Mouse (Mus musculus): ENCODE measurements at regions not wholly inside any gene's neighbourhood (a gene's known extent, or its start where the extent isn't known, plus 50 kb on each side); places are given as distances from the start of the nearest gene placed in this dataset.

DNA sequence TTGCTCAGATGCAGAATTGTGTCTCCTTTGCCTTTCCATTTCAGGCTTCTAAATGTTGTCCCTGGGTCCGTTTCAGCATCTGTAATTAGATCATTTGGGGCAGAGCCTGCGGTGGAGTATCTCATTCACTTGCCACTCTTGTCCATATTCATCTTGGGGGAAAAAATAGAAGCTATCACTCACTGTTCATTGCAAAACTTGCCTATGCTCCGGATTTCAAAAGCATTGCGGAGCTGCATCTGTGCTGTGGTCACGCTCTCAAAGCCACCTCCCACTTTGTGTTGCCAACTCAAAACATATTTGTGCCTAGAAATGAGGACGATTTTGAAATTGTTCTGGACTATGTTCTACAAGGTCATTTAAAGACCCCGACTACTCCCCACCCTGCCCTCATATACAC, 138.3 kb upstream of the Zfp648 start:
- 87% methylated on average over 7 of the region's 7 CpGs for WGBS
- H3K4me2 ChIP-seq (ENCODE audit: low read depth, low read length), result no peak overlapping the region

DNA sequence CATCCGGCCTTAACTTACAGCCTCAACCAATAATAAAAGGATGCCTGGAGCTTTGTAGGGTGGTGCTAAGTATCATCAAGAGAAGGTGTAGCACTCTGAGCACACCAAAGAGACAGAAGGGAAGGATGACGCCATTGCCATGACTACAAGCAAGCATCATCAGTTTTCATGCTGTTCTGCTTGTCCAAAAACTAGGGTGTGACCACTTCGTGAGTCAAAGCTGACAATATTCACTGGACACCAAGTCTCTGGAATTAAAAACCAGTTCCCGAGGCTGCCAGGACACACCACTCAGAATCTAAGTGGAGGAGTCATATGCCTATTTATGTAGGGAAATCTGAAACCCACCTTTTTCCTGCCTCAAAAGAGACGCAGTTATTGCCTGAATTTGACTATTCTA, 136.4 kb upstream of the Zfp648 start:
- Histone ChIP-seq H3K9ac (replicated peaks; ENCODE audit: low read depth, low read length) (no peak overlapping the region), H3K27me3 (ENCODE audit: control insufficient read depth, insufficient read depth, low read length) (no peaks in the 10 kb centered on the region), H3K36me3 (ENCODE audit: control insufficient read depth, insufficient read depth, low read length) (no peaks in the 10 kb centered on the region), H3K4me1 (ENCODE audit: control insufficient read depth, insufficient read depth, low read length) (no peaks in the 10 kb centered on the region), H3K27ac (ENCODE audit: low read depth, low read length) (no peak overlapping the region), H3K4me3 (ENCODE audit: low read depth, low read length) (no peak overlapping the region), H3K4me2 (ENCODE audit: low read depth, low read length) (no peak overlapping the region), H3K9me3 (ENCODE audit: control insufficient read depth, low read length) (no peaks in the 10 kb centered on the region)
- ATAC-seq (ENCODE audit: low read depth), result no peak
- WGBS, result 90% methylated on average over 5 of the region's 5 CpGs

More for the DNA sequence above, 138.3 kb upstream of the Zfp648 start:
- H3K9me3 ChIP-seq (ENCODE audit: control insufficient read depth, low read length), result no peaks in the 10 kb centered on the region
- no peaks in the 10 kb centered on the region for H3K4me1 ChIP-seq (ENCODE audit: control insufficient read depth, insufficient read depth, low read length)
- H3K9ac ChIP-seq (replicated peaks; ENCODE audit: low read depth, low read length), result no peak overlapping the region
- no peak overlapping the region for H3K27ac ChIP-seq (ENCODE audit: low read depth, low read length)
- H3K27me3 ChIP-seq (ENCODE audit: control insufficient read depth, insufficient read depth, low read length), result no peaks in the 10 kb centered on the region
- ATAC-seq (ENCODE audit: low read depth), result no peak
- H3K36me3 ChIP-seq (ENCODE audit: control insufficient read depth, insufficient read depth, low read length), result no peaks in the 10 kb centered on the region
- H3K4me3 ChIP-seq (ENCODE audit: low read depth, low read length), result no peak overlapping the region

DNA sequence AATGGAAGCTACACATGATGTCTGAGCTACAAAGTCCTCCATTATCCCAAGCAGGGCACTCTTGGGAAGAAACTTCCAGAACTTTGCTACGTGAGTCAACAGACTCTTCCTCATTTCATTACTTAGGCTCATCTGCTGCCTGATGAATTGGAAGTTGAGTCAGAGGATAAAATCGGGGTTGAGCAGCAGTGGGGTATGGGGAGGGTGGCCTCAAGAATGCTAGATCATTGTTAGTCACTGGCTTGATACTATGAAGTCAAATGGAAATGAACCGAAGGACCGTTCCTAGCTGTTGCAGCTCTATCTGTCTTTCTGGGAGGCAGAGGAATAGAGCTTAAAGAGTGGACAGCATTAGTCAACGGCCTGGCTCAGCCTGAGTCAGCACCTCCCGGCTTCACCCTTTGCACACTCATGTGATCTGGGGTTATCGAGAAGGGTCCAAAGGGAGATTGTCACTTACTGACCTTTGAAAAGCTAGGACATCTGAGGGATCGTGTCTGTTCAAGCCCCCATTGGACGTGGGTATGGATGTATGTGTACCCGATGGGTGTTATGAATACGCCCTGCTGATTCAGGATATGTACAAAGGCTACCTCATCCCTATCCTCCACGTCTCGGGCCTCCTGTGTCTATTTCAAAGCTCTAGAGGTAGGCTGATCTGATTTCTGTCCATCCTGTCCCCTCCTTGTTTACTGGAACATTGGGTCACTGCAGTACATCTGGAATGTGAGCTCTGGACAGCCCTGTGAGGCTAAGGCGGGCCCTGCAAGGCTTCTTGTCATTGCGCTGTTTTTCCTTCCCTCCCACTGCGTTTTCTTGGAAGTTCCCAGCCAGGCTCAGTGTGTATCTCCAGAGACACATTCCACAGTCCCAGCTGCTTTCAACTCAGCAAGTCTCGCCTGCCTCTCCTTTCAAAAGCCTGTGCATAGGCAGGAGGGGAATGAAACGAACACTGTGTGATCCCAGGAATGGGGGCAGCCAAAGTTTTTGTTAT, 135.4 kb upstream of the Zfp648 start:
- H3K4me2 ChIP-seq (ENCODE audit: low read depth, low read length), result no peak overlapping the region
- ATAC-seq (ENCODE audit: low read depth), result no peak
- no peaks in the 10 kb centered on the region for H3K9me3 ChIP-seq (ENCODE audit: control insufficient read depth, low read length)
- no peaks in the 10 kb centered on the region for H3K4me1 ChIP-seq (ENCODE audit: control insufficient read depth, insufficient read depth, low read length)
- H3K27me3 ChIP-seq (ENCODE audit: control insufficient read depth, insufficient read depth, low read length), result no peaks in the 10 kb centered on the region
- no peaks in the 10 kb centered on the region for H3K36me3 ChIP-seq (ENCODE audit: control insufficient read depth, insufficient read depth, low read length)
- H3K4me3 ChIP-seq (ENCODE audit: low read depth, low read length), result no peak overlapping the region
- H3K9ac ChIP-seq (replicated peaks; ENCODE audit: low read depth, low read length), result no peak overlapping the region
- H3K27ac ChIP-seq (ENCODE audit: low read depth, low read length), result no peak overlapping the region
- 83% methylated on average over 18 of the region's 18 CpGs for WGBS

DNA sequence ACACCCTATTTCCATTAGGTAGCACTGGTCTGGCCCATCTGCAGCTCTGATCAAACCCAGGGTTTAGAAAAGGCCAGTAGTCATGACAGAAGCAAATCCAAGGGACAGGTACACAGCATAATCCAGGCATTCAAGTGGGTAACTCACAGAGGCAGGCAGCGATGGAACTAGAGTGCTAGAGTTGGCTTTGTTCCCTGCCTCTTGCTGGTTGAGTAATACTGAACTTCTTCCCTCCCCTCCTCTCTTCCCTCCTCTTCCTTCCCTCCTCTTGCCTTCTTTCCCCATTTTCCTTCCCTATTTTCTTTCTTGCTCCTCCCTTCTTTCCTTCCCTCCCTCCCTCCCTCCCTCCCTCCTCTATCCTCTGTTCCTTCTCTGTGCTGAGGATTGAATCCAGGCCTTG, 133.1 kb upstream of the Zfp648 start:
- Histone ChIP-seq H3K27ac (ENCODE audit: low read depth, low read length) (no peak overlapping the region), H3K4me2 (ENCODE audit: low read depth, low read length) (no peak overlapping the region), H3K4me3 (ENCODE audit: low read depth, low read length) (no peak overlapping the region), H3K27me3 (ENCODE audit: control insufficient read depth, insufficient read depth, low read length) (no peaks in the 10 kb centered on the region), H3K36me3 (ENCODE audit: control insufficient read depth, insufficient read depth, low read length) (no peaks in the 10 kb centered on the region), H3K4me1 (ENCODE audit: control insufficient read depth, insufficient read depth, low read length) (no peaks in the 10 kb centered on the region), H3K9ac (replicated peaks; ENCODE audit: low read depth, low read length) (no peak overlapping the region), H3K9me3 (ENCODE audit: control insufficient read depth, low read length) (no peaks in the 10 kb centered on the region)
- no peak for ATAC-seq (ENCODE audit: low read depth)
- 90% methylated on average over 1 of the region's 1 CpGs for WGBS

DNA sequence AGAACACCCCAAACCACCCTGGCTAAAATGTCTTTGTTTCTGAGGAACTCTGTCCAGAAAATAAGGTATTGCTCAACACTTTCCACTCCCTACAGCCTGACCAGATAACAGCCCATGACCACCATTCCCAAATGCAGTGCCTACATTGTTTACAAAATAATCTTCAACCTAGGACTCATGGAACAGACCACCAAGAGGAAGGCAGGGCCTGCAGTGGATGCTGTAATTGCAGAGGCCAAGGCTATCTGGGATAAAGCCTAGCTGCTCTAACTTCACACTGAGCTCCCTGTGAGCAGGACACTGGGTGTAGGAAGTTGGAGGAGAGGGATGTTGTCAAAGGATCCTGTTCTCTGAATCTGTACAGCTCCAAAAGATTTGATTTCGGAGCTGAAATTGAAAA, 126.7 kb upstream of the Zfp648 start:
- H3K9ac ChIP-seq (replicated peaks; ENCODE audit: low read depth, low read length), result no peak overlapping the region
- H3K36me3 ChIP-seq (ENCODE audit: control insufficient read depth, insufficient read depth, low read length), result no peaks in the 10 kb centered on the region
- H3K27me3 ChIP-seq (ENCODE audit: control insufficient read depth, insufficient read depth, low read length), result no peaks in the 10 kb centered on the region
- H3K9me3 ChIP-seq (ENCODE audit: control insufficient read depth, low read length), result no peaks in the 10 kb centered on the region
- 95% methylated on average over 1 of the region's 1 CpGs for WGBS
- ATAC-seq (ENCODE audit: low read depth), result no peak
- H3K4me1 ChIP-seq (ENCODE audit: control insufficient read depth, insufficient read depth, low read length), result no peaks in the 10 kb centered on the region
- no peak overlapping the region for H3K4me2 ChIP-seq (ENCODE audit: low read depth, low read length)
- H3K27ac ChIP-seq (ENCODE audit: low read depth, low read length), result no peak overlapping the region
- no peak overlapping the region for H3K4me3 ChIP-seq (ENCODE audit: low read depth, low read length)

DNA sequence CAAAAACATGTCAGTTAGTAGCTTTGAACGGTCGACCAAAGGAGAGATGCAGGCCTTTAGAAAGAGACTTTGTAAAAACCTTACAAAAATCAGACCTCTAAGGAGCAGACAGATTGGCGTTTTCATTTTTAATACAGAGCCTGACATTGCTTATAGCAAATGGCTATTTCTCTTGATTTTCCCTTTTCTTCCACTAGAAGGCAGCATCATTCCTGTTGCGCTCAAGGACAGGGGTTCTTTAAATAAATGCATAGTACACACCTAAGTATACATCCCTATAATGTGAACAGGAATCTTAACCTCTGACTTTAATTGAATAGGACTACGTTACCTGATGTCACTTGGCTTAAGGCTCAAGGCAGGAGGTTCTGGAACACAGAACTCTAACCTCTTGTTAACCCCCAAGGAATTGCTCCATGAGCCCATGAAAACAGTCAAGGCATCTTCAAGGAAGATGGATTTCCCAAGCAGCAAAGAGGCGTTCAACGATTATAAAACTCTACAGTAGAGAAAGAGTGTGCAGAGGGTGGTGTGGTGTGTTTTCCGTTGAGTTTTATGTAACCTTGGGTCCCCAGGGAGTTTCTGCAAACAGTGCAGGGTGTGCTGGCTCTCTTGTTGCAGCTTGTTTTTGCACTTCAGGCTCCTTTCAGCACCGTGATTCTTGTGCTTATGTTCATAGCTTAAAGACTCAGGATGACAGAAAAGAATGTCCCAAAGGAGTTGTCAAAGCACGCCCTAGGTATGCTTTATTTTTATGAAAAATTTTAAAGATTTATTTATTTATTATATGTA, 124.1 kb upstream of the Zfp648 start:
- Histone ChIP-seq H3K9me3 (ENCODE audit: control insufficient read depth, low read length) (no peaks in the 10 kb centered on the region), H3K9ac (replicated peaks; ENCODE audit: low read depth, low read length) (no peak overlapping the region), H3K27ac (ENCODE audit: low read depth, low read length) (no peak overlapping the region), H3K4me3 (ENCODE audit: low read depth, low read length) (no peak overlapping the region), H3K27me3 (ENCODE audit: control insufficient read depth, insufficient read depth, low read length) (no peaks in the 10 kb centered on the region), H3K4me2 (ENCODE audit: low read depth, low read length) (no peak overlapping the region), H3K4me1 (ENCODE audit: control insufficient read depth, insufficient read depth, low read length) (no peaks in the 10 kb centered on the region), H3K36me3 (ENCODE audit: control insufficient read depth, insufficient read depth, low read length) (no peaks in the 10 kb centered on the region)
- 74% methylated on average over 10 of the region's 10 CpGs for WGBS
- ATAC-seq (ENCODE audit: low read depth), result no peak

DNA sequence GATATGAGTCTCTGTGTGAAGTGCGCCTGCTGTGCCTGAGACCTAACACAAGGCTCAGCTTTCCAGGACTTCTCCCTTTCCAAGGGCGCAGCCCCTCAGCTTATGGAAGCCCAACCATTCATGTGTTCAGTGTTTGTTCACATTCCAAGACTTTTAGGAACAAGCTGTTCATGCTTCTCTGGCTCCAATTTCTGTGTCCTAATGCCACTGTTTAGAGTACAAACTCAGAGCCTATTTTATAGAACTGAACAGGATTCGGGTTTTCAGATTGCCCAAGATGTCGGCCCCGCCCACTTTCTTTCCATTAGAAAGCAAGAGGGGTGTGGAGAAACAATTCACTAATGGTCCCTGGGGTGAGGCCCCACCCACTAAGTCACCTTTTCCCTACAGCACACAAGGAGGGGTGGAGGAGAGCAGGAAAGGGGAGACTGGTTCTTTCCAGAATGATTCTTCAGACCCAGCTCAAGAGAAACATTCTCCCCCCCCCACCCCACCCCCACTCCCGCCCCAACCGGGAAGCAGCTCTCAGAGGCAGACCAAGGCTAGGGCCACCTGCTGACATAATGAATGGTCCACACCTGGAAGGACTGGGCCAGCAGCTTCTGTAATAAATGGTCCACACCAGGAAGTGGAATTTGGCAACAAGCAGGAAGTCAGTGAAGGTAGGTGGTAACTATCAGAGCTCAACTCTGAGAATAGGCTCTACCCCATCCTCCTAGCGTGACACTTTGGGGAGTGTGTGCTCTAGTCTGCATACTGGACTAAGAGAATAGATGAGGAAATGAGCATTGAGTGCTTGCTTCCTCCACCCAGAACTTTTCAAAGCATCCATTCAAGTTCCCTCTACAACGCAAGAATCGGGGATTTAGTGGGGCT, 120.2 kb upstream of the Zfp648 start:
- Histone ChIP-seq H3K4me3 (ENCODE audit: low read depth, low read length) (no peak overlapping the region), H3K27me3 (ENCODE audit: control insufficient read depth, insufficient read depth, low read length) (no peaks in the 10 kb centered on the region), H3K36me3 (ENCODE audit: control insufficient read depth, insufficient read depth, low read length) (no peaks in the 10 kb centered on the region), H3K4me1 (ENCODE audit: control insufficient read depth, insufficient read depth, low read length) (no peaks in the 10 kb centered on the region), H3K9me3 (ENCODE audit: control insufficient read depth, low read length) (no peaks in the 10 kb centered on the region), H3K9ac (replicated peaks; ENCODE audit: low read depth, low read length) (no peak overlapping the region), H3K27ac (ENCODE audit: low read depth, low read length) (no peak overlapping the region), H3K4me2 (ENCODE audit: low read depth, low read length) (no peak overlapping the region)
- ATAC-seq (ENCODE audit: low read depth), result no peak
- WGBS, result 47% methylated on average over 10 of the region's 10 CpGs

DNA sequence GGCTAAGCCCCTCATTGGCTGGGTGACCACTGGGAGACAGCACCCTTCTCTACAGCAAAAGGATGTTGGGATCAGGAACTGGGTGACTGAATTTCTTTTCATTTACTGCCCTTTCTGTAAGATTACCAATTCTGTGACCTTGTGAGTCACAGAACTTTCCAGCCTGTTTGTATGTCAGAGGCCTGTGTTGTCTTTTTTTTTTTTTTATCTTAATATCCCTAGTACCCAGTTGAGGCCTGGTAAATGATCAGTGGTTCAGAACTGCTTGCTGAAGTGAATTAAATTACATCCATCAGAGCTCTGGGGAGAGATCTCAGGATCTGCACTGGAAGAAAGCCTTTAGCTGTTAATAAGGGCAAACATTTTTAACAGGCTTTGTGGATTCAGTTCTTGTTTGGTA, 114.8 kb upstream of the Zfp648 start:
- no peaks in the 10 kb centered on the region for H3K36me3 ChIP-seq (ENCODE audit: control insufficient read depth, insufficient read depth, low read length)
- no peak for ATAC-seq (ENCODE audit: low read depth)
- H3K27me3 ChIP-seq (ENCODE audit: control insufficient read depth, insufficient read depth, low read length), result no peaks in the 10 kb centered on the region

More for the DNA sequence above, 114.8 kb upstream of the Zfp648 start:
- H3K4me3 ChIP-seq (ENCODE audit: low read depth, low read length), result no peak overlapping the region
- H3K27ac ChIP-seq (ENCODE audit: low read depth, low read length), result no peak overlapping the region
- no peak overlapping the region for H3K9ac ChIP-seq (replicated peaks; ENCODE audit: low read depth, low read length)
- H3K9me3 ChIP-seq (ENCODE audit: control insufficient read depth, low read length), result no peaks in the 10 kb centered on the region
- H3K4me2 ChIP-seq (ENCODE audit: low read depth, low read length), result no peak overlapping the region
- no peaks in the 10 kb centered on the region for H3K4me1 ChIP-seq (ENCODE audit: control insufficient read depth, insufficient read depth, low read length)
